Mouse (Mus musculus) 3T3-L1 (cell line): ENCODE data around the gene Stx7.

Experiments used
- DNase-seq: peaks from one replicate; pipeline ENCODE4 v3.0.0-alpha.2; 2015; ENCODE audit warnings: low read depth, low spot score

Stx7 gene

GRCm38 (mm10) chr10:24167978-24168583 lies 19.0 kb downstream of the Stx7 start:
- DNase-seq, result no peak

DNA sequence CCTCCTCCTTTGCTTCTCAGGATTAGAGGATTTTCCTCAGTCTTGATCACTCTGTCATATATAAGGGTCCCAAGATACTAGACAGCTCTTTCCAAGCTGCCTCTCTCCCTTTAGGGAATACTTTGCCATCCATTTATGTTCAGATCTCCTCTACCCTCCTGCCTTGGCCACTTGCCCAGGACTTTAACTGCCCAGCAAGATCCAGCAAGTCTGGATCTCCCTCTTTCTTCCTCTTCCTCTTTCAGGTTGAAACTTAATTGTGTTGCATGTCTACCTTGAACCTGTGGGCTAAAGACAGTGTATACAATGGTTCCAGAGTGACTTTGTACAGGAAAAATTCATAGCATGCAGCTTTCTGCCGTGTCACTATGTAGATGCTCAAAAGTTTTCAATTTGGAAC lies 19.8 kb downstream of the Stx7 start:
- DNase-seq, result no peak

DNA sequence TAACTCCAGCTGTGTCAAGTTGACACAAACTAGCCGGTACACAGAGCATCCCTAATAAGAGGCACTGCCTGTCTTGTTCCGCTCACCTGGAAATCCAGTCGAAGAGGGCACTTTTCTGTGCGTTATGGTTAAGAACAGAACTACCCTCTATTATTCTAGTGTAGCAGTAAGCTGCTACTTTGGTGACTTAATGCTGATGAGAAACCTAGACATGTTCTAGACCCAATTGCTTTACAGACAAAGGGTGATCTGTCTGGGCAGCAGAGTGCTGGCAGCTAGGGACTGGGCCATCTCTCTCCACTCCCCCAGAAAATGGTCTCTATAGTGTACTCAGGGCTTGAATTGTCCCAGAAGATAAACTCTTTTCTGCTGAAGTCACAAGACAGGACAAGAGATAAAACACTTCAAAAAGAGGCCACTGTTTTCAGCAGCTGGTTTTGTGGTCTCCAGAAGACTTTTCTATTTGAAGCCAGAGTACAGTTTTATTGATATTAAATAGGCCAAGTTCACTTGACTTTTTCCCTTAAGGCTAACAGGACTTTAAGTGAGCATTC lies 22.9 kb downstream of the Stx7 start:
- DNase-seq, result no peak

DNA sequence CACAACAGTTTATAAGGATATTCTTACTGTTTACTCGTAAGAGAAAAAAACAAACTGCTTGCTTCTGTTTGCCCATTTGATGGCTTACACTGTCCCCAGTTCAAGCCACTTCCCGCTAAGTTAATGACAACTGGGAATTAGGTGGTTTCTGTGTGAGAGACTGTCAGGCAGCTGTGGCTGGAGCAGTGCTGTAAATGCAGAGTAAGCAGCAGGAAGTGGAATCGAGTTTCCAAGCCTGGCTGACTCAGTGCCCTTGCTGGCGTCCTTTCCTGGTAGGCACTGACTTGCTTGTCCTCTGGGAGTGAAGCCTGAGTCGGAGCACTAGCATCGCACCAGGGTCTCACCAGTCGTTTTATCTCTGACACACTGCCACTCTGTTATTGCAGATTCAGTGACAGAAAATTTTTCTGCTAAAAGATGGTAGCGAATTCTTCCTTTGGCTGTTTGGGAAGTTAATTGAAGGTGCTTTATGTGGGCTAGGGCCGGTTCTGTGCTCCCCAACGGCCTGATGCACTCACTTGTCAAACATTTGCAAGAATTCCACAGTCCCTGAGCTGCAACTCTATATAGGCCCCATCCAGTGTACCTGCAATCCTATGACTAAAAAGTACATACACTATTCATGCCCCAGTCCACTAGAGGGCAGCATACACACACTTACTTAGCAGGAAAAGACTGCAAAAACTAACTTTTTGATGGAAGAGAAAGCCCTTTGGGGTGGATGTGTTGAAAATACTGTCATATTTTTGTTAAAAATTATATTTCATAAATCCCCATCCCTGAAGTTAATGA lies 24.3 kb downstream of the Stx7 start:
- DNase-seq, result peak; percentile 87

GRCm38 (mm10) chr10:24190392-24190791 lies 41.3 kb downstream of the Stx7 start:
- DNase-seq, result no peak

DNA sequence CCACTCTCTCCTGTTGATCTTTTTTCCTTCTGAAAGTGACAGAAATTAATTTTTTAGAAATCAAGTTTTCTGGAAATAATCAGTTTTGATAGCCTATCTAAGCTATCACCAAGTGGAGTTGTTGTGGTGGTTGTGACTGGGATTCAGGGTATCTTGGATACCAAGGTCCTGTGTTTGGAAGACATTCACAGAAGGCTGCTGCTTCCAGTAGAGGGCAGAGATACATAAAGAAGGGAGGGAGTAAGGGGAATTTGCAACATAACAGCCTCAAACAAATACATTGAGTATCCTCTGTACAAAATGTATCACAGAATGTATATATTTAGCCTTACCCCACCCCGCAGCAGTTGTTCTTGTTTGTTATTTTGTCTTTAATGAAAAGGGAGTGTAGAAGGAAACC lies 42.9 kb downstream of the Stx7 start:
- DNase-seq, result peak; percentile 20

GRCm38 (mm10) chr10:24199303-24199702 lies 50.2 kb downstream of the Stx7 start:
- no peak for DNase-seq

DNA sequence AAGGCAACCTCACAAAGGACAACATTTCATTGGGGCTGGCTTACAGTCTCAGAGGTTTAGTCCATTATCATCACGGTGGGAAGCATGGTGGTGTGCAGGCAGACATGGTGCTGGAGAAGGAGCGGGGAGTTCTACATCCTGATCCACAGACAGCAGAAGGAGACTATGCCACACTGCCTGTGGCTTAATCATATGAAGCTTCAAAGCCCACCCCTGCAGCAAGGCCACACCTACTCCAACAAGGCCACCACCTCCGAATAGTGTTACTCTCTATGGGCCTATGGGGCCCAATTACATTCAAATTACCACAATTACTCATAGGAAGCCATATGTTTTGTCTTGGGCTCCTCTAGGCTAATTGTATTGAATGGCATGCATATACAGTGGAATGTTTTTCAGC lies 51.0 kb downstream of the Stx7 start:
- DNase-seq, result no peak

DNA sequence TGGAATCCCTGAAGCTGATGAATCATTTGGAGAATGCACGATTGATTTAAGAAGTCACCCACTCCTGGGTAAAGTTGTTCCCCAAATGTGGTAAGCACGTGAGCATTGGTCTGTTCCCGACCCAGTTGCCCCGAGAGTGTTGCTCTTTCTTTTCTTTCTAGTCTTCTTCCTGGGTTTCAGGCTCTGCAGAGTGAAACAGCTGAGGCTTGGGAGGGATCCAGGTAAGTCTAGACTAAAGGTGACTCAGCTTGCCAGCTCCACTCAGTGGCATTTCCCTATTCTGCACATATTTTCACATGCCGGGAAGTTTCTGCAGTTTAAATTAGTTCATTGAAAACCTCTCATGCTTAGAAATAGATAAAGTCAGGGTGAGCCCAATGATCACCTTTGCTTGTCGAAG lies 61.0 kb downstream of the Stx7 start:
- peak; percentile 72 for DNase-seq

- no peak for DNase-seq
Observed at GRCm38 (mm10) chr10:24213297-24213696, 64.2 kb downstream of the Stx7 start.

DNA sequence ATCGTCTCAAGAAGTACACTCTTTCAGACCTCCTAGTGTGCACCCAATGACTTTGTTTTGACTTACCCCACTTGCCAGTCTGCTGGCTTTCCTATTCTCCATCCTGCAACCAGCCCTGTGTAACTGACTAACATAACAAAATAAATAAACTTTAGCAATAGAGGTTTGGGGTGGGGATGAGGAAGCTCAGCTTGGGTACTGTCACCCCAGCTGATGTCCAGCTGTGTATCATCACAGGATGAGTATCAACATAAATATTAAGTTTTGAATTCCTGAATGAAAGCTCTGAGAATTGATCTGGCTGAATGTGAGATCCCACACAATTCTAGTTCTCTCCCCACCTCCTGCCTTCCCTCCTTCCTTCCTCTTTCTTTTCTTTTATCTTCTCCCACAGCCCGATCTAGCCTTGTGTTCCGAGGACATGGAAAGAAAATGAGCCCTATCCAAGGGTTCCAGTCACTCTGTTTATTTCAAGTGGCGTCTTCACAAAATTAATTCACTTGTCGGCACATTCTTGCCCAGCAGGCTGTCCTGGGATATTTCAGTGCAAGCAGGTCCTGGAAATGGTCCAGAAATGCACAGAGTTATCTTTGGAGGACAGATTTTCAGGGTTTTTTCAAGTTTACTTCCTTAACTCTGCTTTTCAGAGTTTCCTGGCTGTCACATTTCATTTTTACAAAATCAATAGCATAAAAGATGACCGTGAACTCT lies 68.6 kb downstream of the Stx7 start:
- no peak for DNase-seq

DNA sequence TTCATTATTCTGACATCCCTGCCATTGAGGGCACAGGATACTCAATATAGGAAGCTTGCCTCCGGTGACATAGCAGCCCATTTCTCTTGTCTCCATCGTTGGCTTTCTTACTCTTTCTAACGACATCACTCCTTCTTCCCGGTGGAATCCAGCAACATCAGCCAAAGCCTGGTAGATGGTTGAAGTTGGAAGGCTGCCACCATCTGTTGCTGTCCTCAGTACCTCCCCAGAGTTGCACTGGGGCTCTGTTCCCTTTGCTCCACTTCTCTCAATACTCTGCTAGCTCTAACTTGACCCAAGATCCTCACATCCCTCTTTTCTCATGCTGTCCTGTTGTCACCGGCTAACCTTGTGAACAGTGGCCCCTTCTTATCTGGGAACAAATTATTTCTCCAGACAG lies 71.8 kb downstream of the Stx7 start:
- DNase-seq, result peak; percentile 20

GRCm38 (mm10) chr10:24222911-24223310 lies 73.8 kb downstream of the Stx7 start:
- no peak for DNase-seq

DNA sequence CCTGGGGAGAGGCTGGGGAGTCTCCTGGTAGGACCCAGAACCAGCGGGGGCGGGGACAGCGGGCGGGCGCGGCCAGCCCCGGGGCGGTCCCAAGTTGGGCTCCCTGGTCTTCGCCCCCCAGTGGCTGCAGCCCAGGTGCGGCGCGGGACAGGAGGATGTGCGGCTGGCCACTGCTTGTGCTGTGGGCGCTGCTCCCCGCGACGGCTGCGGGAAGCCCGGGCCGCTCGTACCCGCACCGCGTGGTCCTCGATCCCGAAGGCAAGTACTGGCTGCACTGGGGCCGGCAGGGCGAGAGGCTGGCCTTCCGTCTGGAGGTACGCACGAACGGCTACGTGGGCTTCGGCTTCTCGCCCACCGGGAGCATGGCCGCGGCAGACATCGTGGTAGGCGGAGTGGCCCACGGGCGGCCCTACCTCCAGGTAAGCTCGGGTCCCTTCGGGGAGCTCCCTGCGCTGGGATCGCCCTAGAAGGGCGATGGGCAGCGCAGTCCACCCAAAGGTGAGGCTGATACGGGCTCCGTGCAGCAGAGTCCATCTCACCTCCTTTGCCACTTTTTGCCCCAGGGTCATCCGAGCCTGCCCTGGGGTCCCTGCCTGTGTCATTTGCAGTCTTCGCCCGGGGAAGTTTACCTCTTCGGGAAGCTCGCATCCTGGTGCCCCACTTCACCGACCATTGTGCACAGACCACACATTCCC lies 74.5 kb downstream of the Stx7 start, which contains the start of gene Moxd1:
Moxd1 (plus strand) TSS at position 69 of the 695 bp plus-strand sequence.
- no peak for DNase-seq

- no peak for DNase-seq
Observed at GRCm38 (mm10) chr10:24224591-24224990, 75.5 kb downstream of the Stx7 start.

GRCm38 (mm10) chr10:24228318-24229183 lies 79.4 kb downstream of the Stx7 start:
- no peak for DNase-seq

GRCm38 (mm10) chr10:24232281-24232680 lies 83.2 kb downstream of the Stx7 start:
- DNase-seq, result no peak

DNA sequence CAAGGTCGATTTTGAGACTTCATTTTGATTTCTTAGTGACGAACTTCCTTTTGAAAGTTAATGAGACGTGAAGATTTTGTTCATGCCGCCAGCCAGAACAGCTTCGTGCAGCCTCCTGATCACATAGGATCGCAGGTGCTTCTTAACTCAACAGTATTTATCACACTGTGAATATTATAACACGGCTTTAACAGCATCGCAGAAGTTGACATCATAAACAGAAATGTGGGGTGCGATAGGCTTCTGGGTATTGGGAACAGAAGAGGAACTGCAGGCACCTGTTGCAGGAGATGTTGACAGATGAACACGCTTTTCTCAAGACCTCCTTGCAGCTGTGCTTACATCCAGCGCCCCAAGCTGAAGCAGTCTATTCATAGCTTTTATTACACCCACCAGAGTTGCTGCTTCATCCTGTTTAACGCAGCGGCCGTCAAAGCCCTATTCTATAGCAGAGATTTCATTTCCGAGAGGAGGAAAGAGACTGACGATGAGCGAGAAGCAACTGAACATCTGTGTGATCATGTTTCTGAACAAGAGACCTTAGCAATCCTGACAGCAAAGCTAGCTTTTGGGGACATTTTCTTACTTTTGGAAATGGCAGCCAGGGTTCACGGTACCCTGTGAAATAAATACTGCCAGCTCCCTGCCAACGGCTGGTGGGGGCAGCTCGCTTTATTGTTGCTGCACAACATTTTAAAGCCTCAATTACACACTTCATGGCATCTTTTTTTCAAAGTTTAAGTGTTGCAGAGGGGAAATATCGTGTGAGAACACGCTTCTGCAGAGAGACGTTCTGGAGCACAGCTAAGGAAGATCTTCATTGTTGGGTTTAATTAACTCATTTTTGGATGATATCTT lies 86.6 kb downstream of the Stx7 start:
- DNase-seq, result no peak
